Mouse (Mus musculus): ENCODE data around the gene Ahrr. TPM values are rescaled to one million over a fixed set of nuclear protein-coding genes. Genes with fewer than 3 reads are reported as not detected.

The Ahrr gene
- polyA plus RNA-seq (2015; fragmentation: Nextera tagmentation; extraction: Ambion mirVana) = 0.19 and 0.27 TPM in 2 replicates

GRCm38 (mm10) chr13:74292167-74292566 is at the start of gene Ahrr:
Gene Ahrr, minus strand, starts transcription at chr13:74292331.

GRCm38 (mm10) chr13:74317170-74317849 is 25.2 kb upstream of the Ahrr start, which contains the start of gene Pdcd6:
Gene Pdcd6, minus strand, starts transcription at chr13:74317580.

DNA sequence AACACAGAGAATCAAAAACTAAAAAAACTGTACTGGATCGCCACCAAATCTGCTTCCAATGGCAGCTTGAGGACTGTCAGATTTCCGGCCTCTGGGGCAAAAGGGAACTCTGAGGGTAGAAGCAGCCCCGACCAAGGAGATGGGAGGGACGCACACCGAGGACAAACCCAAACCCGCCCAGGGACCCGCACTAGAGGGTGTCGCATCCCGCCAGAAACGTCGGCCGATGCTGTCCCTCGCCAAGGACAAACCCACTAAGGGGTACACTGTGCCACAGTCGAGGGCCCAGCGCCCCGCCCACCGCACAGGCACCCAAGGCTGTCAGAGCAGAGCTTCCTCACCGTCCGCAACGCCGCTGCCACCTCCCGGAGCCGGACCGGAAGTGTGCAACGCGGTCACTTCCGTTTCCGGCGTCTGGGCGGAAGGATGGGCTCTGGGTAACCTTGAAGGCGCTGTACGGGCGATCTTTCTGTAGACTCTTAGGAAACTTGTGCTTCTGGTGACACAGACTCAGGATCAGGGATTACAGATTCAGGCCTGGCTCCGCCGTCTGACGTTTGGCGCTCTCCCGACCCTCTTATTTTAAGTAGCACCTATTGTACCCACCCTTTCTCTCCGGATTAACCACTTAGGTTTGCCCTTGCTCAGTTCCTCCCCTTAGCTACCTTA is 83.7 kb downstream of the Ahrr start, which contains the start of gene Exoc3:
Gene Exoc3, minus strand, starts transcription at position 416 of the 669 bp plus-strand sequence.

Other genes with a start within 250 kb of the Ahrr start
- 3.8 and 4.4 TPM in 2 replicates for gene Cep72, start 230.0 kb downstream of the Ahrr start, polyA plus RNA-seq (2015; fragmentation: Nextera tagmentation; extraction: Ambion mirVana)
- gene Slc9a3, start 170.9 kb downstream of the Ahrr start, polyA plus RNA-seq (2015; fragmentation: Nextera tagmentation; extraction: Ambion mirVana) = 0.67 and 1.3 TPM in 2 replicates
- gene Exoc3, start 83.6 kb downstream of the Ahrr start, polyA plus RNA-seq (2015; fragmentation: Nextera tagmentation; extraction: Ambion mirVana) = 103 and 106 TPM in 2 replicates
- 126 and 133 TPM in 2 replicates for gene Pdcd6, start 25.2 kb upstream of the Ahrr start, polyA plus RNA-seq (2015; fragmentation: Nextera tagmentation; extraction: Ambion mirVana)
- 227 and 241 TPM in 2 replicates for gene Sdha, start 57.9 kb upstream of the Ahrr start, polyA plus RNA-seq (2015; fragmentation: Nextera tagmentation; extraction: Ambion mirVana)
- 42.8 and 47.8 TPM in 2 replicates for gene Ccdc127, start 58.0 kb upstream of the Ahrr start, polyA plus RNA-seq (2015; fragmentation: Nextera tagmentation; extraction: Ambion mirVana)
- not detected in 2 replicates for gene Lrrc14b, start 71.7 kb upstream of the Ahrr start, polyA plus RNA-seq (2015; fragmentation: Nextera tagmentation; extraction: Ambion mirVana)
- gene Zfp72, start 98.5 kb upstream of the Ahrr start, polyA plus RNA-seq (2015; fragmentation: Nextera tagmentation; extraction: Ambion mirVana) = 4.6 and 6.7 TPM in 2 replicates
- gene Ftl1-ps1, start 107.4 kb upstream of the Ahrr start, polyA plus RNA-seq (2015; fragmentation: Nextera tagmentation; extraction: Ambion mirVana) = 83.5 and 85.5 TPM in 2 replicates
- gene Zfp825, start 201.7 kb upstream of the Ahrr start, polyA plus RNA-seq (2015; fragmentation: Nextera tagmentation; extraction: Ambion mirVana) = 15.7 and 16.3 TPM in 2 replicates